In genomic region chr13:48357118-48357517, GRCm38 (mm10) we compare ENCODE assay signal across 20 mouse cellular contexts.
DNase-seq lines count a peak whose midpoint lies in the region; ATAC-seq lines count a peak whose summit lies in the region.
"Had no signal": no experiment of that assay in that cellular context is flagged by ENCODE, and none has a peak within 500 bp of the region (broad histone marks: within the 10 kb centered on the region; RNA-seq: fewer than 3 reads in every experiment).

No protein-coding gene starts in this region.

- DNase-seq in cerebellum, postnatal 10 days: peak; percentile 58 to 63
- DNase-seq in cerebellum, adult 11-12 months: no peak
- no peak for DNase-seq in hindbrain, embryonic 10.5 days (ENCODE audit: low spot score)
- DNase-seq in left cerebral cortex, postnatal 4 days: peak; percentile 23
- DNase-seq in left cerebral cortex, adult 9 months (ENCODE audit: low spot score in 2 of 2): no peak
- DNase-seq: adrenal gland, adult 8-10 months; heart, postnatal 4 days; kidney, adult 9 months had no signal

- H3K36me3 ChIP-seq in forebrain, embryonic 15.5 days: no peaks in the 10 kb centered on the region
- no peaks in the 10 kb centered on the region for H3K36me3 ChIP-seq in forebrain, embryonic 12.5 days (replicated peaks)
- H3K36me3 ChIP-seq in hindbrain, embryonic 15.5 days: no peaks in the 10 kb centered on the region
- no peaks in the 10 kb centered on the region for H3K36me3 ChIP-seq in hindbrain, embryonic 10.5 days
- H3K36me3 ChIP-seq: embryonic facial prominence, embryonic 12.5 days; embryonic facial prominence, embryonic 15.5 days; heart, embryonic 10.5 days; heart, embryonic 13.5 days; hindbrain, embryonic 13.5 days had no signal

- WGBS in forebrain, embryonic 15.5 days: 67% methylated on average over 1 of the region's 1 CpGs
- 97% methylated on average over 1 of the region's 1 CpGs for WGBS in forebrain, embryonic 12.5 days
- WGBS in hindbrain, embryonic 15.5 days: 91% methylated on average over 1 of the region's 1 CpGs
- WGBS in hindbrain, embryonic 10.5 days: 89% methylated on average over 1 of the region's 1 CpGs

- no peaks in the 10 kb centered on the region for H3K9me3 ChIP-seq in forebrain, embryonic 15.5 days
- H3K9me3 ChIP-seq in forebrain, embryonic 12.5 days: no peaks in the 10 kb centered on the region
- no peaks in the 10 kb centered on the region for H3K9me3 ChIP-seq in hindbrain, embryonic 15.5 days
- H3K9me3 ChIP-seq in hindbrain, embryonic 10.5 days: no peaks in the 10 kb centered on the region
- H3K9me3 ChIP-seq: embryonic facial prominence, embryonic 12.5 days; embryonic facial prominence, embryonic 15.5 days; heart, embryonic 10.5 days; heart, embryonic 13.5 days; hindbrain, embryonic 13.5 days had no signal

- H3K27ac ChIP-seq in forebrain, embryonic 15.5 days (replicated peaks): no peak overlapping the region
- no peak overlapping the region for H3K27ac ChIP-seq in forebrain, embryonic 12.5 days
- H3K27ac ChIP-seq in hindbrain, embryonic 15.5 days (replicated peaks): no peak overlapping the region
- no peak overlapping the region for H3K27ac ChIP-seq in hindbrain, embryonic 10.5 days
- H3K27ac ChIP-seq: embryonic facial prominence, embryonic 12.5 days; embryonic facial prominence, embryonic 15.5 days; heart, adult 2 months; heart, embryonic 10.5 days; heart, embryonic 13.5 days; hindbrain, embryonic 13.5 days had no signal

- H3K4me3 ChIP-seq in forebrain, embryonic 15.5 days: no peak overlapping the region
- H3K4me3 ChIP-seq in forebrain, embryonic 12.5 days (replicated peaks): no peak overlapping the region
- H3K4me3 ChIP-seq in hindbrain, embryonic 15.5 days: no peak overlapping the region
- no peak overlapping the region for H3K4me3 ChIP-seq in hindbrain, embryonic 10.5 days
- H3K4me3 ChIP-seq: embryonic facial prominence, embryonic 12.5 days; embryonic facial prominence, embryonic 15.5 days; heart, adult 2 months; heart, embryonic 10.5 days; heart, embryonic 13.5 days; hindbrain, embryonic 13.5 days had no signal

- no peak overlapping the region for H3K9ac ChIP-seq in forebrain, embryonic 15.5 days (replicated peaks)
- no peak overlapping the region for H3K9ac ChIP-seq in forebrain, embryonic 12.5 days
- H3K9ac ChIP-seq in hindbrain, embryonic 15.5 days: no peak overlapping the region
- H3K9ac ChIP-seq: embryonic facial prominence, embryonic 12.5 days; embryonic facial prominence, embryonic 15.5 days; heart, embryonic 13.5 days; hindbrain, embryonic 13.5 days had no signal

- H3K4me2 ChIP-seq in forebrain, embryonic 15.5 days (replicated peaks): no peak overlapping the region
- no peak overlapping the region for H3K4me2 ChIP-seq in forebrain, embryonic 12.5 days
- H3K4me2 ChIP-seq in hindbrain, embryonic 15.5 days: no peak overlapping the region
- H3K4me2 ChIP-seq: embryonic facial prominence, embryonic 12.5 days; embryonic facial prominence, embryonic 15.5 days; heart, embryonic 13.5 days; hindbrain, embryonic 13.5 days had no signal

- intact Hi-C loops in left cerebral cortex, postnatal 4 days (cut with DNase I): no loop called here

- H3K4me1 ChIP-seq in forebrain, embryonic 15.5 days: peaks cover 9% of the 10 kb centered on the region
- H3K4me1 ChIP-seq in forebrain, embryonic 12.5 days: 0 out of 2 replicates have a peak, but pooled peaks cover 6% of the 10 kb centered on the region
- H3K4me1 ChIP-seq in hindbrain, embryonic 15.5 days (replicated peaks): no peaks in the 10 kb centered on the region
- H3K4me1 ChIP-seq in hindbrain, embryonic 10.5 days (replicated peaks): no peaks in the 10 kb centered on the region
- H3K4me1 ChIP-seq: embryonic facial prominence, embryonic 12.5 days; embryonic facial prominence, embryonic 15.5 days; heart, embryonic 10.5 days; heart, embryonic 13.5 days; hindbrain, embryonic 13.5 days had no signal

- no peaks in the 10 kb centered on the region for H3K27me3 ChIP-seq in forebrain, embryonic 15.5 days
- H3K27me3 ChIP-seq in forebrain, embryonic 12.5 days: no peaks in the 10 kb centered on the region
- no peaks in the 10 kb centered on the region for H3K27me3 ChIP-seq in hindbrain, embryonic 15.5 days
- H3K27me3 ChIP-seq in hindbrain, embryonic 10.5 days (ENCODE audit: insufficient read depth, poor library complexity, severe bottlenecking): no peaks in the 10 kb centered on the region
- H3K27me3 ChIP-seq: embryonic facial prominence, embryonic 12.5 days; embryonic facial prominence, embryonic 15.5 days; heart, embryonic 13.5 days; hindbrain, embryonic 13.5 days had no signal

- peak; percentile 72; the same call in 1 of the 2 replicates for ATAC-seq in forebrain, embryonic 15.5 days (replicated peaks)
- ATAC-seq in forebrain, embryonic 12.5 days (ENCODE audit: low FRiP score): no peak
- 0 out of 2 replicates have a peak, but pooled peaks have one; percentile 27 for ATAC-seq in hindbrain, embryonic 15.5 days (ENCODE audit: low FRiP score, low read depth)
- ATAC-seq: activated CD4-positive, CD25-positive, alpha-beta regulatory T cell, adult 4 months; inflammation-experienced regulatory T-cells, adult 6 months; intestine, embryonic 16.5 days had no signal

Comparison
In these comparisons a context has a peak if more than half of its experiments do, and no peak if none do; other contexts are left out.
1. DNase-seq: peak in cerebellum, postnatal 10 days (2 of 2) and left cerebral cortex, postnatal 4 days (single experiment); none in cerebellum, adult 11-12 months (single experiment), hindbrain, embryonic 10.5 days (single experiment) and left cerebral cortex, adult 9 months (0 of 2).